Mouse (Mus musculus): ENCODE results near the gene Asb6. TPM values are rescaled to one million over a fixed set of nuclear protein-coding genes. Genes with fewer than 3 reads are reported as not detected.
A peak's percentile ranks its signal among the peaks of the same experiment; 100 is the strongest.

Gene Asb6
- total and polyA plus RNA-seq, 3 experiments, result 50.1 to 54.6 TPM; not detected in 1

DNA sequence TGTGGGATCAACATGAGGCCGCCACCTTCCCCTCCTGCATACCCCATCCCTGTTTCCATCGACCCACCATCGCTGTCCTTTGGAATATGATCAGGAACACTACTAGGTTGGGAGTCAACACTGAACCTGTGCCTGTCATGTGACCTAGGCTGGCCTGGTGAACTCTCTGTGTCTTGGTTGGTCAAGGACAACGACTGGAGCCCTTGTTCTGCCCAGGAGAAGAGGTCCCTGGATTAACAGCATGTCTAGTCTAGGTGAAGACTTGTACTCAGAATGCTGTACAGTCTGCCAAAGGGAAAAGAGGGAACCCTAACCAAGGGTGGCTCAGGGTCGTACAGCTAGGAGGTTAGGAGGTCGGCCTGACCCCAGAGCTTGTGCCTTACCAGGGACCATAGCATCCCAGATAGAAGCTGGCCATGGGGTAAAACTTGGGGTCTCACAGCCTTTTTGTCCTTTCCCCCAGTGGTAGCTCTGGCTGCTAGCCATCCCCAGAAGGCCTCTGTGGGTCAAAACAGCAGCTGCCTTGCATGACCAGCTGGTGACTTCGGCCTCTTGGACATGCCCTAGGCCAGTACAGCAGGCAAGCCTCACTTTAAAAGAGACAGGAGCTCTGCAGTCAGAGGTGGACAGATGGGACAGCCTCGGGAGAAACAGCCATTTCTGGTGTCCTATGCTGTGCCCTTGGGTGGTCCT lies 56.7 kb downstream of the Asb6 start (continued):
- TF ChIP-seq CTCF (IDR thresholded peaks at IDR 0.05 in 2 of 3, conservative IDR thresholded peaks at IDR 0.05 in 1 of 3; ENCODE audit: control insufficient read depth in 1 of 3, insufficient read depth in 1 of 3, low read depth in 2 of 3, low read length in 3 of 3, poor library complexity in 1 of 3, severe bottlenecking in 1 of 3), result no peak
- TF ChIP-seq SIN3A (IDR thresholded peaks at IDR 0.05; ENCODE audit: low read length), result no peak
- TF ChIP-seq POLR2AphosphoS2 (IDR thresholded peaks at IDR 0.05; ENCODE audit: low read length), result no peak
- TF ChIP-seq JUND (IDR thresholded peaks at IDR 0.05; ENCODE audit: low read depth, low read length), result no peak
- peak; percentile 77 for TF ChIP-seq USF1 (IDR thresholded peaks at IDR 0.05; ENCODE audit: low read depth, low read length)
- 0 out of 4 replicates have a peak, but pooled peaks of 1 of the 2 experiments have one; percentile 25 for TF ChIP-seq USF2 (IDR thresholded peaks at IDR 0.05; ENCODE audit: borderline replicate concordance in 1 of 2, insufficient read depth in 1 of 2, low read depth in 1 of 2, low read length in 2 of 2)
- no peak for TF ChIP-seq RCOR1 (IDR thresholded peaks at IDR 0.05; ENCODE audit: low read depth, low read length)
- 0 out of 2 replicates have a peak, but pooled peaks have one; percentile 4 for TF ChIP-seq MAX (IDR thresholded peaks at IDR 0.05; ENCODE audit: low read length)
- TF ChIP-seq KAT2A (conservative IDR thresholded peaks at IDR 0.05; ENCODE audit: low read depth, low read length), result no peak

Other genes starting within 250 kb of the Asb6 start
- not detected in 2 replicates for gene Cstad, start 235.3 kb downstream of the Asb6 start, total RNA-seq (2012; rRNA removed)
- not detected for gene Cstad, start 235.3 kb downstream of the Asb6 start, polyA plus RNA-seq (2012; ENCODE audit: insufficient read depth in 1 of 2, insufficient read length in 2 of 2, low read depth in 1 of 2, low replicate concordance in 2 of 2, missing spikeins in 1 of 2)
- 0.50 TPM in 1 of 2 replicates, not detected in the other for gene 1700001O22Rik, start 26.7 kb downstream of the Asb6 start, total RNA-seq (2012; rRNA removed)
- 1 to 10 TPM in 1 of 2 experiments, not detected in 1; 1.8 TPM for gene 1700001O22Rik, start 26.7 kb downstream of the Asb6 start, polyA plus RNA-seq (2012; ENCODE audit: insufficient read depth in 1 of 2, insufficient read length in 2 of 2, low read depth in 1 of 2, low replicate concordance in 2 of 2, missing spikeins in 1 of 2)
- 66.3 and 83.2 TPM in 2 replicates for gene Ntmt1, start 22.5 kb downstream of the Asb6 start, total RNA-seq (2012; rRNA removed)
- gene Ntmt1, start 22.5 kb downstream of the Asb6 start, polyA plus RNA-seq (2012; ENCODE audit: insufficient read depth in 1 of 2, insufficient read length in 2 of 2, low read depth in 1 of 2, low replicate concordance in 2 of 2, missing spikeins in 1 of 2), result 10 to 100 TPM in 1 of 2 experiments, not detected in 1; 58.9 TPM
- not detected in 2 replicates for gene Prrx2, start 4.6 kb upstream of the Asb6 start, total RNA-seq (2012; rRNA removed)
- not detected for gene Prrx2, start 4.6 kb upstream of the Asb6 start, polyA plus RNA-seq (2012; ENCODE audit: insufficient read depth in 1 of 2, insufficient read length in 2 of 2, low read depth in 1 of 2, low replicate concordance in 2 of 2, missing spikeins in 1 of 2)
- gene Ptges, start 99.5 kb upstream of the Asb6 start, total RNA-seq (2012; rRNA removed), result not detected in 2 replicates
- gene Ptges, start 99.5 kb upstream of the Asb6 start, polyA plus RNA-seq (2012; ENCODE audit: insufficient read depth in 1 of 2, insufficient read length in 2 of 2, low read depth in 1 of 2, low replicate concordance in 2 of 2, missing spikeins in 1 of 2), result not detected
- 26.1 and 36.9 TPM in 2 replicates for gene Tor1b, start 122.6 kb upstream of the Asb6 start, total RNA-seq (2012; rRNA removed)
- gene Tor1b, start 122.6 kb upstream of the Asb6 start, polyA plus RNA-seq (2012; ENCODE audit: insufficient read depth in 1 of 2, insufficient read length in 2 of 2, low read depth in 1 of 2, low replicate concordance in 2 of 2, missing spikeins in 1 of 2), result 10 to 100 TPM; 33.0 to 55.6 TPM
- gene Tor1a, start 137.6 kb upstream of the Asb6 start, total RNA-seq (2012; rRNA removed), result 45.8 and 55.6 TPM in 2 replicates
- gene Tor1a, start 137.6 kb upstream of the Asb6 start, polyA plus RNA-seq (2012; ENCODE audit: insufficient read depth in 1 of 2, insufficient read length in 2 of 2, low read depth in 1 of 2, low replicate concordance in 2 of 2, missing spikeins in 1 of 2), result 10 to 100 TPM in 1 of 2 experiments, not detected in 1; 60.1 TPM
- gene BC005624, start 151.9 kb upstream of the Asb6 start, total RNA-seq (2012; rRNA removed), result 36.8 and 39.6 TPM in 2 replicates
- 10 to 100 TPM in 1 of 2 experiments, not detected in 1; 63.0 TPM for gene BC005624, start 151.9 kb upstream of the Asb6 start, polyA plus RNA-seq (2012; ENCODE audit: insufficient read depth in 1 of 2, insufficient read length in 2 of 2, low read depth in 1 of 2, low replicate concordance in 2 of 2, missing spikeins in 1 of 2)
- gene Usp20, start 151.9 kb upstream of the Asb6 start, total RNA-seq (2012; rRNA removed), result 7.0 and 9.4 TPM in 2 replicates
- 10 to 100 TPM in 1 of 2 experiments, not detected in 1; 10.8 TPM for gene Usp20, start 151.9 kb upstream of the Asb6 start, polyA plus RNA-seq (2012; ENCODE audit: insufficient read depth in 1 of 2, insufficient read length in 2 of 2, low read depth in 1 of 2, low replicate concordance in 2 of 2, missing spikeins in 1 of 2)